Mouse (Mus musculus) lung, embryonic 14.5 days (tissue): ENCODE measurements around the gene Olfr543. TPM values are rescaled to one million over a fixed set of nuclear protein-coding genes. Genes with fewer than 3 reads are reported as not detected.

Source experiments
- ATAC-seq: fragments of 200-750 bp; cut with Nextera tagmentation; 2 replicates; pipeline ENCODE4 v1.8.0; 2017; ENCODE audit warnings: mild to moderate bottlenecking, moderate TSS enrichment, moderate library complexity; ENCODE audit not compliant: insufficient read depth
- DNase-seq: peaks from one replicate; pipeline ENCODE4 v3.0.0-alpha.2; 2015
- H3K27ac ChIP-seq: fragments of 300-500 bp; sonication (generic); 2 replicates; pipeline ENCODE4 v1.5.1; 2014; ENCODE audit warnings: low read depth, mild to moderate bottlenecking, moderate library complexity
- H3K27me3 ChIP-seq: fragments of 300-500 bp; sonication (generic); 2 replicates; pipeline ENCODE4 v1.6.1; 2014; ENCODE audit warnings: low read length, control low read depth; ENCODE audit not compliant: insufficient read depth
- H3K36me3 ChIP-seq: fragments of 300-500 bp; sonication (generic); 2 replicates; pipeline ENCODE4 v1.6.1; 2014; ENCODE audit warnings: control low read depth; ENCODE audit not compliant: insufficient read depth
- H3K4me1 ChIP-seq: fragments of 300-500 bp; sonication (generic); 2 replicates; pipeline ENCODE4 v1.6.1; 2014; ENCODE audit warnings: antibody characterized with exemption, control low read depth; ENCODE audit not compliant: insufficient read depth
- H3K4me2 ChIP-seq: fragments of 300-500 bp; sonication (generic); 2 replicates; pipeline ENCODE4 v1.6.1; 2014; ENCODE audit warnings: mild to moderate bottlenecking
- H3K4me3 ChIP-seq: fragments of 300-500 bp; sonication (generic); 2 replicates; pipeline ENCODE4 v1.5.1; 2014; ENCODE audit warnings: low read depth, low read length
- H3K9ac ChIP-seq: fragments of 300-500 bp; sonication (generic); 2 replicates; pipeline ENCODE4 v1.6.1; 2014
- H3K9me3 ChIP-seq: fragments of 300-500 bp; sonication (generic); 2 replicates; pipeline ENCODE4 v1.6.1; 2016; ENCODE audit warnings: low read depth, low read length, control low read depth
- CTCF ChIP-seq: IDR thresholded peaks from 2 replicates; pipeline ENCODE4 v1.5.1; 2016; ENCODE audit warnings: antibody characterized with exemption, low read depth
- WGBS: fragments of 180-500 bp; shearing (Covaris S2); extraction: QIAGEN DNeasy Blood & Tissue Kit; methylation state at CpG from one replicate; pipeline ENCODE4 v1.1.7; 2014; 5-methylcytosine and 5-hydroxymethylcytosine counted together
- polyA plus RNA-seq: library from polyadenylated mRNA; unstranded; fragments of >200 nt; fragmentation: Nextera tagmentation; extraction: Ambion mirVana; gene quantifications from 2 replicates; pipeline ENCODE4 v1.2.1, GENCODE M21; 2014

Gene Olfr543
- polyA plus RNA-seq, 1 experiment from 2014 or later: 0.37 TPM

DNA sequence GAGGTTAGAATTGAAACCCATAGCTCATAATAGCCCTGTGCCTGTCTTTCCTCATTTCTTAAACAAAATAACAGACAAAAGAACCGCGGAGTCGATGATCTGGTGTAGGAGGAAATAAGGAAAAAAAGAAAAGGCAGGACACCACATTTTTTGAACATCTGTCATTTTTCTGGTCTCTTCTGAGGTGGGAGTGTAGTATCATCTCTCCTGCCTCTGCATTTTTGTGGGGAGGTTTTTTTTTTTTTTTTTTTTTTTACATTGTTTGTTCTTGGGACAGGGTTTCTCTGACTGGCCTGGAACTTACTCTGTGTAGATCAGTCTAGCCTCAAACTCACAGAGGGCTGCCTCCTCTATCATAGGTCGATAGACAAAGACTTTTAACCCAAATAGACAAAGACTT is 39.0 kb downstream of the Olfr543 start:
- ATAC-seq (0 out of 2 replicates have a peak, but pooled peaks have one; percentile 1), DNase-seq (peak; percentile 13)
- no peak for TF ChIP-seq CTCF

GRCm38 (mm10) chr7:102441657-102442391 is 39.7 kb downstream of the Olfr543 start, which contains the start of gene Rrm1:
Gene Rrm1 (plus strand): TSS chr7:102441695.
- ATAC-seq (peak; percentile 99), DNase-seq (peak; percentile 99)
- WGBS: under 1% methylated on average over 56 of the region's 56 CpGs
- H3K9ac ChIP-seq: peak within 1 kb of the TSS; percentile 94
- peak within 1 kb of the TSS; percentile 71 for H3K4me2 ChIP-seq
- no peak for TF ChIP-seq CTCF
- peaks cover 8% of the 10 kb centered on the region for H3K4me1 ChIP-seq
- H3K36me3 ChIP-seq: peaks cover 28% of the 10 kb centered on the region
- H3K27ac ChIP-seq: peak within 1 kb of the TSS; percentile 95
- no peaks in the 10 kb centered on the region for H3K27me3 ChIP-seq
- peak within 1 kb of the TSS; percentile 78 for H3K4me3 ChIP-seq
- no peaks in the 10 kb centered on the region for H3K9me3 ChIP-seq

More for the DNA sequence above, 39.0 kb downstream of the Olfr543 start:
- under 1% methylated on average over 4 of the region's 4 CpGs for WGBS
- H3K27me3 ChIP-seq: no peaks in the 10 kb centered on the region
- no peaks in the 10 kb centered on the region for H3K9me3 ChIP-seq
- peaks cover 33% of the 10 kb centered on the region for H3K36me3 ChIP-seq
- H3K4me1 ChIP-seq: peaks cover 8% of the 10 kb centered on the region
- H3K9ac ChIP-seq: peak overlapping the region; percentile 94
- H3K27ac ChIP-seq: peak overlapping the region; percentile 95
- peak overlapping the region; percentile 71 for H3K4me2 ChIP-seq
- peak overlapping the region; percentile 78 for H3K4me3 ChIP-seq

DNA sequence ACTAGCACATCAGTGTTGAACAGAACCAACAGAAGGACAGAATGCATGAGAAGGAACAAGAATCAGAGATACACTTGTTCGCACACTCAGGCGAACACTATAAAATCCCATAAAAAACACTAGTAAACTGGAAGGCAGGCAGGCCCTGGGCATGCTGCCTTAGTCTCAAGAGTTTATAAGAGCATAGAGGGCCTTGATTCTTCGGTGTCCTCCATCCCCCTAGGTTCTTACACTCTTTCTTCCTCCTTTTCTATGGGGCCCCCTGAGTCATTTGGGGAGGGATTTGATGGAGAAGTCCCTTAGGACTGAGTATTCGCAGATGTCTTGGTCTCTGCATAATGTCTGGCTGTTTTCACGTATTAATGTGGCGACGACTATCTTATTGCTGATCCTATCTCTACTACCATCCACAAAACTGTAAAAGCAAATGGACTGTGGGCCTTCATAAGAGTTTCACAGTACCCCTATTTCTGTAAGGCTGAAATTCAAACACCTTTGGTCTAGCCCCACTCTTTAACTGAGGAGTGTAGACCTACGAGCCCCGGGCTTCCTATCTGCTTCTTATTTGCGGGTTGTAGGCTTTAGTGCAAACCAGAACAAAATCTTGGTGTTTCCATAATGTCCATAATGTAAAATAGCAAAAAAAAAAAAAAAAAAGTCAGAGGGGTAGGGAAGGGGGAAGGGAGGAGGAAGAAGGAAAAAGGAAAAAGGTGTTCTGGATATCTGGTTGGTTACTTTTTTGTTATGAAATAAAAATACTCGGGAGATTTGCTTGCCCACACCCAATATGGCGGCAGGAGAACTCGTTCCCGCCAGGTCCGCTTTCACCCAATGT is 40.4 kb downstream of the Olfr543 start:
- WGBS: 52% methylated on average over 15 of the region's 15 CpGs
- Histone ChIP-seq H3K9ac (no peak overlapping the region), H3K27ac (no peak overlapping the region; the same call in 1 of the 2 replicates), H3K4me3 (peak overlapping the region; percentile 78), H3K27me3 (no peaks in the 10 kb centered on the region), H3K9me3 (no peaks in the 10 kb centered on the region), H3K4me2 (peak overlapping the region; percentile 47), H3K4me1 (peaks cover 8% of the 10 kb centered on the region), H3K36me3 (peaks cover 20% of the 10 kb centered on the region)
- TF ChIP-seq CTCF: no peak
- DNase-seq: no peak
- no peak; the same call in 1 of the 2 replicates for ATAC-seq

GRCm38 (mm10) chr7:102434344-102434743 is 47.1 kb downstream of the Olfr543 start:
- Histone ChIP-seq H3K4me2 (no peak overlapping the region), H3K27ac (no peak overlapping the region), H3K27me3 (no peaks in the 10 kb centered on the region), H3K9me3 (no peaks in the 10 kb centered on the region), H3K9ac (no peak overlapping the region), H3K36me3 (no peaks in the 10 kb centered on the region), H3K4me1 (no peaks in the 10 kb centered on the region), H3K4me3 (no peak overlapping the region)
- 72% methylated on average over 2 of the region's 2 CpGs for WGBS
- no peak for TF ChIP-seq CTCF
- ATAC-seq (no peak), DNase-seq (no peak)

Other genes with a start within 250 kb of the Olfr543 start
- gene Rhog, start 225.6 kb downstream of the Olfr543 start, polyA plus RNA-seq: 68.4 and 71.9 TPM in 2 replicates
- gene Stim1, start 213.9 kb downstream of the Olfr543 start, polyA plus RNA-seq: 15.9 and 16.3 TPM in 2 replicates
- 200 and 220 TPM in 2 replicates for gene Rrm1, start 40.0 kb downstream of the Olfr543 start, polyA plus RNA-seq
- gene Olfr544, start 6.6 kb upstream of the Olfr543 start, polyA plus RNA-seq: 0.11 TPM in 2 replicates
- not detected in 2 replicates for gene Olfr545, start 17.9 kb upstream of the Olfr543 start, polyA plus RNA-seq
- not detected in 2 replicates for gene Olfr547, start 53.1 kb upstream of the Olfr543 start, polyA plus RNA-seq
- gene Olfr548-ps1, start 59.2 kb upstream of the Olfr543 start, polyA plus RNA-seq: not detected in 2 replicates
- not detected in 2 replicates for gene Olfr549, start 68.2 kb upstream of the Olfr543 start, polyA plus RNA-seq
- gene Trim21, start 83.8 kb upstream of the Olfr543 start, polyA plus RNA-seq: 0.36 and 0.62 TPM in 2 replicates
- not detected in 2 replicates for gene Olfr550, start 89.8 kb upstream of the Olfr543 start, polyA plus RNA-seq
- not detected in 2 replicates for gene Olfr551, start 110.2 kb upstream of the Olfr543 start, polyA plus RNA-seq
- not detected in 2 replicates for gene Olfr552, start 116.1 kb upstream of the Olfr543 start, polyA plus RNA-seq
- gene Olfr553, start 136.5 kb upstream of the Olfr543 start, polyA plus RNA-seq: not detected in 2 replicates
- gene Olfr554, start 156.8 kb upstream of the Olfr543 start, polyA plus RNA-seq: not detected in 2 replicates
- not detected in 2 replicates for gene Olfr555, start 177.1 kb upstream of the Olfr543 start, polyA plus RNA-seq
- not detected in 2 replicates for gene Olfr556, start 183.2 kb upstream of the Olfr543 start, polyA plus RNA-seq
- 13.7 and 16.1 TPM in 2 replicates for gene Trim68, start 205.6 kb upstream of the Olfr543 start, polyA plus RNA-seq
- not detected in 2 replicates for gene Olfr557, start 214.2 kb upstream of the Olfr543 start, polyA plus RNA-seq
- gene Olfr558, start 220.5 kb upstream of the Olfr543 start, polyA plus RNA-seq: 0.12 TPM in 1 of 2 replicates, not detected in the other
- gene Olfr33, start 237.4 kb upstream of the Olfr543 start, polyA plus RNA-seq: not detected in 2 replicates
- gene Olfr559, start 245.8 kb upstream of the Olfr543 start, polyA plus RNA-seq: not detected in 2 replicates